ENCODE assay signal across 8 mouse cellular contexts in genomic region chr4:88356652-88357051, GRCm38 (mm10).
DNase-seq lines count a peak whose midpoint lies in the region; ATAC-seq and TF ChIP-seq lines count a peak whose summit lies in the region.

No protein-coding gene starts in this region.

- H3K9ac ChIP-seq in forebrain, postnatal 0 days = no peak overlapping the region
- no peak overlapping the region for H3K9ac ChIP-seq in forebrain, embryonic 16.5 days (replicated peaks; ENCODE audit: low read depth, low read length)
- H3K9ac ChIP-seq in lung, embryonic 14.5 days = no peak overlapping the region
- H3K9ac ChIP-seq in stomach, postnatal 0 days (ENCODE audit: low read length) = no peak overlapping the region
- no peak overlapping the region for H3K9ac ChIP-seq in midbrain, embryonic 14.5 days (replicated peaks; ENCODE audit: low read length)

- peaks cover 4% of the 10 kb centered on the region; the same call in 1 of the 2 replicates for H3K36me3 ChIP-seq in forebrain, postnatal 0 days (ENCODE audit: insufficient read depth)
- H3K36me3 ChIP-seq in forebrain, embryonic 16.5 days (ENCODE audit: control insufficient read depth, insufficient read depth) = peaks cover 6% of the 10 kb centered on the region; the same call in 1 of the 2 replicates
- no peaks in the 10 kb centered on the region for H3K36me3 ChIP-seq in lung, embryonic 14.5 days (ENCODE audit: insufficient read depth)
- H3K36me3 ChIP-seq in stomach, postnatal 0 days (ENCODE audit: control insufficient read depth, insufficient read depth, low read length) = no peaks in the 10 kb centered on the region
- H3K36me3 ChIP-seq in midbrain, embryonic 14.5 days (ENCODE audit: control insufficient read depth, insufficient read depth, low read length) = no peaks in the 10 kb centered on the region

- no peak overlapping the region for H3K27ac ChIP-seq in forebrain, postnatal 0 days (ENCODE audit: low read depth, low read length)
- no peak overlapping the region for H3K27ac ChIP-seq in forebrain, embryonic 16.5 days (ENCODE audit: low read length)
- no peak overlapping the region for H3K27ac ChIP-seq in lung, embryonic 14.5 days (ENCODE audit: low read depth)
- H3K27ac ChIP-seq in stomach, postnatal 0 days (replicated peaks) = no peak overlapping the region
- no peak overlapping the region for H3K27ac ChIP-seq in midbrain, embryonic 14.5 days (replicated peaks; ENCODE audit: low read depth, low read length)

- no peak for ATAC-seq in forebrain, postnatal 0 days
- no peak for ATAC-seq in forebrain, embryonic 16.5 days
- ATAC-seq in lung, embryonic 14.5 days (ENCODE audit: insufficient read depth) = no peak
- ATAC-seq in stomach, postnatal 0 days (ENCODE audit: low FRiP score, low TSS enrichment) = no peak
- no peak for ATAC-seq in midbrain, embryonic 14.5 days (ENCODE audit: low FRiP score, low TSS enrichment)

- WGBS in forebrain, postnatal 0 days = 64% methylated on average over 2 of the region's 2 CpGs
- WGBS in forebrain, embryonic 16.5 days = 68% methylated on average over 2 of the region's 2 CpGs
- WGBS in lung, embryonic 14.5 days = 72% methylated on average over 2 of the region's 2 CpGs
- 74% methylated on average over 2 of the region's 2 CpGs for WGBS in lung, adult 2 months
- 71% methylated on average over 2 of the region's 2 CpGs for WGBS in stomach, postnatal 0 days
- WGBS in midbrain, embryonic 14.5 days = 73% methylated on average over 2 of the region's 2 CpGs

- no peak for TF ChIP-seq POLR2A in lung, adult 2 months (IDR thresholded peaks at IDR 0.05; ENCODE audit: borderline replicate concordance, extremely low read depth, low read depth, low read length)

- no peaks in the 10 kb centered on the region for H3K27me3 ChIP-seq in forebrain, postnatal 0 days (ENCODE audit: insufficient read depth, low read length)
- no peaks in the 10 kb centered on the region for H3K27me3 ChIP-seq in forebrain, embryonic 16.5 days (replicated peaks; ENCODE audit: control insufficient read depth, insufficient read depth, low read length)
- H3K27me3 ChIP-seq in lung, embryonic 14.5 days (ENCODE audit: insufficient read depth, low read length) = no peaks in the 10 kb centered on the region
- no peaks in the 10 kb centered on the region for H3K27me3 ChIP-seq in stomach, postnatal 0 days (ENCODE audit: control insufficient read depth, insufficient read depth, low read length)
- H3K27me3 ChIP-seq in midbrain, embryonic 14.5 days (ENCODE audit: control insufficient read depth, insufficient read depth, low read length) = no peaks in the 10 kb centered on the region

- TF ChIP-seq CTCF in forebrain, postnatal 0 days (IDR thresholded peaks at IDR 0.05; ENCODE audit: low read depth) = peak; percentile 49
- peak; percentile 60 for TF ChIP-seq CTCF in lung, embryonic 14.5 days (IDR thresholded peaks at IDR 0.05; ENCODE audit: low read depth)
- no peak for TF ChIP-seq CTCF in lung, adult 2 months (IDR thresholded peaks at IDR 0.05; ENCODE audit: insufficient read depth, low read length)
- peak; percentile 67 for TF ChIP-seq CTCF in stomach, postnatal 0 days (IDR thresholded peaks at IDR 0.05; ENCODE audit: low read depth)

- TF ChIP-seq EP300 in stomach, postnatal 0 days (optimal IDR thresholded peaks at IDR 0.05) = no peak

- no peak overlapping the region for H3K4me2 ChIP-seq in forebrain, postnatal 0 days (ENCODE audit: low read depth)
- no peak overlapping the region for H3K4me2 ChIP-seq in forebrain, embryonic 16.5 days (ENCODE audit: low read length)
- no peak overlapping the region for H3K4me2 ChIP-seq in lung, embryonic 14.5 days
- no peak overlapping the region for H3K4me2 ChIP-seq in stomach, postnatal 0 days (replicated peaks; ENCODE audit: low read depth)
- no peak overlapping the region for H3K4me2 ChIP-seq in midbrain, embryonic 14.5 days (ENCODE audit: low read length)

- no peaks in the 10 kb centered on the region for H3K4me1 ChIP-seq in forebrain, postnatal 0 days (ENCODE audit: insufficient read depth)
- H3K4me1 ChIP-seq in forebrain, embryonic 16.5 days (replicated peaks; ENCODE audit: control insufficient read depth, insufficient read depth, low read length) = no peaks in the 10 kb centered on the region
- no peaks in the 10 kb centered on the region for H3K4me1 ChIP-seq in lung, embryonic 14.5 days (ENCODE audit: insufficient read depth)
- no peaks in the 10 kb centered on the region for H3K4me1 ChIP-seq in lung, adult 2 months (ENCODE audit: control insufficient read depth, insufficient read depth, low read length)
- H3K4me1 ChIP-seq in stomach, postnatal 0 days (replicated peaks; ENCODE audit: control insufficient read depth, insufficient read depth) = no peaks in the 10 kb centered on the region
- no peaks in the 10 kb centered on the region for H3K4me1 ChIP-seq in midbrain, embryonic 14.5 days (ENCODE audit: control insufficient read depth, insufficient read depth, low read length)

- no peak overlapping the region for H3K4me3 ChIP-seq in forebrain, postnatal 0 days (ENCODE audit: low read depth, low read length)
- no peak overlapping the region for H3K4me3 ChIP-seq in forebrain, embryonic 16.5 days (replicated peaks; ENCODE audit: low read length)
- no peak overlapping the region for H3K4me3 ChIP-seq in lung, embryonic 14.5 days (ENCODE audit: low read depth, low read length)
- H3K4me3 ChIP-seq in lung, adult 2 months (replicated peaks; ENCODE audit: extremely low read depth, low read depth, low read length) = no peak overlapping the region
- H3K4me3 ChIP-seq in stomach, postnatal 0 days (ENCODE audit: low read depth, low read length) = no peak overlapping the region
- no peak overlapping the region for H3K4me3 ChIP-seq in midbrain, embryonic 14.5 days (replicated peaks; ENCODE audit: low read depth, low read length)

- no peaks in the 10 kb centered on the region for H3K9me3 ChIP-seq in forebrain, postnatal 0 days (ENCODE audit: low read length)
- no peaks in the 10 kb centered on the region for H3K9me3 ChIP-seq in forebrain, embryonic 16.5 days (ENCODE audit: control insufficient read depth, low read length)
- H3K9me3 ChIP-seq in lung, embryonic 14.5 days (ENCODE audit: low read depth, low read length) = no peaks in the 10 kb centered on the region
- H3K9me3 ChIP-seq in stomach, postnatal 0 days (ENCODE audit: control insufficient read depth, low read length) = no peaks in the 10 kb centered on the region
- no peaks in the 10 kb centered on the region for H3K9me3 ChIP-seq in midbrain, embryonic 14.5 days (ENCODE audit: control insufficient read depth, low read length)

- DNase-seq in forebrain, postnatal 0 days = no peak
- peak; percentile 65 for DNase-seq in lung, embryonic 14.5 days
- DNase-seq in lung, adult 2 months = no peak
- DNase-seq in embryo, embryonic 11.5 days (ENCODE audit: low read depth, low spot score) = peak; percentile 14
- DNase-seq in stomach, postnatal 0 days (ENCODE audit: low spot score) = no peak
- DNase-seq in natural killer cell, adult 2 months (ENCODE audit: low spot score in 2 of 2) = no peak
- no peak for DNase-seq in midbrain, embryonic 14.5 days

Comparison
In these comparisons a context has a peak if more than half of its experiments do, and no peak if none do; other contexts are left out.
1. DNase-seq: peak in lung, embryonic 14.5 days (single experiment) and embryo, embryonic 11.5 days (single experiment); none in forebrain, postnatal 0 days (single experiment), lung, adult 2 months (single experiment), stomach, postnatal 0 days (single experiment), natural killer cell, adult 2 months (0 of 2) and midbrain, embryonic 14.5 days (single experiment).